Mouse (Mus musculus): ENCODE results near the gene Slc33a1. TPM values are rescaled to one million over a fixed set of nuclear protein-coding genes. Genes with fewer than 3 reads are reported as not detected.

The Slc33a1 gene
- polyA plus RNA-seq, 1 experiment from 2014 or later = 12.7 TPM

DNA sequence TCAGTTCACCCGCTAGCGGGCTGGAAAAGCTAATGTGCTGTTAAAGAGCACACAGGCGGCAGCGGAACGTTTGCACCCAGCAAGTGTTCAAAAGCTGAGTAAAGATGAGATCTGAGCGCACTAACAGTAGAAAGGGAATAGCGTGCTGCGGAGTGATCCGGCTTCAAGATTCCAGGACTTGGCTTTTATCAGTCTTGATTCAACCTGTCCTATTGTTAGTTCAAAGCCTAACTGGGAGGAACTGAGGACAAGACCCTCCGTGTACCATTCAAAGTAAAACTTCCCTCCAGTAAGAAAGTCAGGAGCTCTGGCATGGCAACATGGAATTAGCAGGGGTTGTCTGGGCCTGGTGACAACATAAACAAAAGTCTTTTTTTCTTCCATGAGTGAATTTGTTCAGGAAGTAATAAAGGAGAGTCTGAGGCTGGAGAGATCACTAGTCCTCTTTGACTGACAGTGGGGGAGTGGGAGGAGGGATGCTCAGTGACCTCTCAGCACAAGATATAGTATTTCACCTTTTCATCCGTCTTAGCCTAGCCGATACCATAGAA lies 64.5 kb downstream of the Slc33a1 start:
- no peaks in the 10 kb centered on the region for H3K9me3 ChIP-seq (replicated peaks; ENCODE audit: control insufficient read depth, low read length)
- no peaks in the 10 kb centered on the region for H3K36me3 ChIP-seq (ENCODE audit: control insufficient read depth, insufficient read depth)
- peaks cover 6% of the 10 kb centered on the region; the same call in 1 of the 2 replicates for H3K4me1 ChIP-seq (ENCODE audit: control insufficient read depth, insufficient read depth, low read length)
- no peak overlapping the region for H3K27ac ChIP-seq (ENCODE audit: low read length)
- peak overlapping the region; percentile 74 for H3K4me3 ChIP-seq (ENCODE audit: low read length)
- peaks cover 5% of the 10 kb centered on the region; the same call in 1 of the 2 replicates for H3K27me3 ChIP-seq (ENCODE audit: control insufficient read depth, insufficient read depth, low read length)
- H3K4me2 ChIP-seq (ENCODE audit: low read depth, low read length) = peak overlapping the region; percentile 100
- no peak overlapping the region for H3K9ac ChIP-seq (ENCODE audit: low read length)
- no peak for ATAC-seq (replicated peaks; ENCODE audit: extremely low read depth, insufficient read depth, low FRiP score)
- WGBS = 7% methylated on average over 12 of the region's 12 CpGs

DNA sequence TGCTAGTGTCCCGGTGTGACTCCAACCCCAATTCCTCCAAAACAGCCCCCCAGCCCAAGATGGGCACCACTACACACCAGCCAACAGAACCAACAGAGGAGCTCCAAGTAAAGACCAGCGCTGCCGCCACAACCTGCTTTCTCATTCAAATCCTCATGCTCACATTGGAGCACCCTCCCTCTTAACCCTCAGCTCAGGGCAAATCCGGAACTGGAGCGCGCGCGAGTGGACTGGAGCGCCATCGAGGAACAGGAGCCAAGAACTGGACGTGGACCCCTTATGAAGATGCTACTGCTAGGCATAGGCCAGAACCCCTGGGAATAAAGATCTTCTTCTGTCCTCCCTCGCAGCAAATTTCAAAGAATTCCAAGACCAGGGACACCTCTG lies 65.3 kb downstream of the Slc33a1 start, which contains the start of gene Plch1:
Plch1 (minus strand) TSS at position 164 of the 387 bp plus-strand sequence.
- peak; percentile 69 for ATAC-seq (replicated peaks; ENCODE audit: extremely low read depth, insufficient read depth, low FRiP score)
- peak within 1 kb of the TSS; percentile 71 for H3K9ac ChIP-seq (ENCODE audit: low read length)
- H3K36me3 ChIP-seq (ENCODE audit: control insufficient read depth, insufficient read depth) = no peaks in the 10 kb centered on the region
- H3K27ac ChIP-seq (ENCODE audit: low read length) = no peak within 1 kb of the TSS
- peak within 1 kb of the TSS; percentile 100 for H3K4me2 ChIP-seq (ENCODE audit: low read depth, low read length)
- H3K9me3 ChIP-seq (replicated peaks; ENCODE audit: control insufficient read depth, low read length) = no peaks in the 10 kb centered on the region
- H3K27me3 ChIP-seq (ENCODE audit: control insufficient read depth, insufficient read depth, low read length) = peaks cover 4% of the 10 kb centered on the region; the same call in 1 of the 2 replicates
- peak within 1 kb of the TSS; percentile 74 for H3K4me3 ChIP-seq (ENCODE audit: low read length)
- peaks cover 5% of the 10 kb centered on the region; the same call in 1 of the 2 replicates for H3K4me1 ChIP-seq (ENCODE audit: control insufficient read depth, insufficient read depth, low read length)
- WGBS = under 1% methylated on average over 12 of the region's 12 CpGs

DNA sequence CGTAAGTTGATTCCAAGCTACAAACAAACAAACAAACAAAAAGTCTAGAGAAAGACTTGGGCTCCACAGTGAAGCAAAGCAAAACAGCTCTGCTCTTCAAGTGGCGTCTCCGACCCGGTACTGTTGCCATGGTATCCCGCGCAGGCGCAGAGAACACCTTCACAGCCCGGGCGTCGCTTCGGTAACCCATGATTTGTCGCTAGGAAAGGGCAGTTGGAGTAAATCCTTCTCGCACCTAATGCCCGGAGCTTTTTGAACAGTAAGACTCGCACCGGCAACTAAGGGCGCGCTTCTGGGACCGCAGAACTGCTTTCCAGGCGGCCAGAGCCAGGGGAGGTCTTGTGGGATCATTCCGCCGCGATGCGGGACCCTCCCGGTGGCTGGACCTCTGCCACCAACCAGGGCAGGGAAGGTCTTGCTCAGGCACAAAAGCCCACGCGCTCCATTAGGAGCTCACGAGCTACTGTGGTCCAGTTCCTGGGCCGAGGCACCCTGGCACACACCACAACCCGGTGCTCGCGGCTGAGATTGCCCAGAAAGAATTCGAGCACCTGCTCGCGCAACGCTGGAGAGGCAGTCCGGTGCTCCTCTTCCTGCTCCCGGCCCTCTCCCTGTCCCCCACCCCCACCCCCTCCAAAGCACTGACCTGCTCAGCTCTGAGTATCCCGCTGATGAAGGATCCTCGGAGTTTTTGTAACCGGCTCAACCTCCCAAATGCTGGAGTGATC lies 65.8 kb downstream of the Slc33a1 start:
- H3K9me3 ChIP-seq (replicated peaks; ENCODE audit: control insufficient read depth, low read length) = no peaks in the 10 kb centered on the region
- 0 out of 2 replicates have a peak, but pooled peaks cover 3% of the 10 kb centered on the region for H3K27me3 ChIP-seq (ENCODE audit: control insufficient read depth, insufficient read depth, low read length)
- peak; percentile 82 for ATAC-seq (replicated peaks; ENCODE audit: extremely low read depth, insufficient read depth, low FRiP score)
- H3K4me3 ChIP-seq (ENCODE audit: low read length) = peak overlapping the region; percentile 74
- H3K36me3 ChIP-seq (ENCODE audit: control insufficient read depth, insufficient read depth) = no peaks in the 10 kb centered on the region
- no peak overlapping the region for H3K27ac ChIP-seq (ENCODE audit: low read length)
- peak overlapping the region; percentile 100 for H3K4me2 ChIP-seq (ENCODE audit: low read depth, low read length)
- WGBS = under 1% methylated on average over 41 of the region's 41 CpGs
- peak overlapping the region; percentile 71 for H3K9ac ChIP-seq (ENCODE audit: low read length)
- H3K4me1 ChIP-seq (ENCODE audit: control insufficient read depth, insufficient read depth, low read length) = peaks cover 5% of the 10 kb centered on the region; the same call in 1 of the 2 replicates

DNA sequence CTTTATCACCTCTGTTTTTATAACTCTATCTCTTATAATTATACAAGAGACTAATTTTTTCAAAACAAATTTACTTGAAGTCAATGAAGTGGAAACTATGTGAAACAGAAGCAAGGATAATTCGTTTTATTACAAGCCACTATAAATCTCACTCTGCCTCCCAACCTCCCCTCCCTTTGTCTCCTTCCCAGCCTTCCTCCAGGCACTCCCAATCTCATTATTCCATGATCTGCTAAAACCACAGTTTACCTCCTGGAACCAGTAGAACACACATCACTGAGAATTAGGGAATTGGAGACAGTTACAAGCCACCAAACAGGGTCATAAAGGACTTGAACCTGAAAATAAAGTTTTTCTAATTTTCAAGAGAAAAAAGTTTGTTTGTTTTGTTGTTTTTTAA lies 67.4 kb downstream of the Slc33a1 start:
- Histone ChIP-seq H3K4me3 (ENCODE audit: low read length) (no peak overlapping the region), H3K4me1 (ENCODE audit: control insufficient read depth, insufficient read depth, low read length) (peaks cover 5% of the 10 kb centered on the region; the same call in 1 of the 2 replicates), H3K4me2 (ENCODE audit: low read depth, low read length) (no peak overlapping the region), H3K27me3 (ENCODE audit: control insufficient read depth, insufficient read depth, low read length) (0 out of 2 replicates have a peak, but pooled peaks cover 3% of the 10 kb centered on the region), H3K9me3 (replicated peaks; ENCODE audit: control insufficient read depth, low read length) (no peaks in the 10 kb centered on the region), H3K9ac (ENCODE audit: low read length) (no peak overlapping the region), H3K36me3 (ENCODE audit: control insufficient read depth, insufficient read depth) (no peaks in the 10 kb centered on the region), H3K27ac (ENCODE audit: low read length) (no peak overlapping the region)
- no peak for ATAC-seq (replicated peaks; ENCODE audit: extremely low read depth, insufficient read depth, low FRiP score)
- 68% methylated on average over 1 of the region's 1 CpGs for WGBS

DNA sequence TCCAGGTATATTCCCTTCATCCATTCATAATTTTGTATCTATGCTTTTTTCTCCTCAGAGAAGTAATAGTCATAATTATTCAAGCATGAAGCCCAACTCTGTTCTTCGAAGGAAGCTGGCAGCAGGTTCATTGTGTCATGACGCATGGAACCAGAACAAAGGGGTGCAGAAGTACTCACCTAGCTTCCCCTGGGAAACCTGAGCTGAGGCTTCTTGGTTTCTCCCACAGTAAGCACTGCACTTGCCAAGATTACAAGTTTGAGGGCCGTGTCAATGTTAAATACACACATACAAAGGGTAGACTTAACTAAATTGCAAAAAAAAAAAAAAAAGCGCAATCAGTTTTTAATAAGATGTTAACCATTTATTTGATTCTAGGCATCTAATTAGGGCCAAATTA lies 68.3 kb downstream of the Slc33a1 start:
- no peaks in the 10 kb centered on the region for H3K36me3 ChIP-seq (ENCODE audit: control insufficient read depth, insufficient read depth)
- H3K27me3 ChIP-seq (ENCODE audit: control insufficient read depth, insufficient read depth, low read length) = 0 out of 2 replicates have a peak, but pooled peaks cover 3% of the 10 kb centered on the region
- ATAC-seq (replicated peaks; ENCODE audit: extremely low read depth, insufficient read depth, low FRiP score) = no peak
- 86% methylated on average over 4 of the region's 4 CpGs for WGBS
- H3K9ac ChIP-seq (ENCODE audit: low read length) = no peak overlapping the region
- H3K4me1 ChIP-seq (ENCODE audit: control insufficient read depth, insufficient read depth, low read length) = peaks cover 5% of the 10 kb centered on the region; the same call in 1 of the 2 replicates
- no peak overlapping the region for H3K4me3 ChIP-seq (ENCODE audit: low read length)
- no peak overlapping the region for H3K4me2 ChIP-seq (ENCODE audit: low read depth, low read length)
- no peak overlapping the region for H3K27ac ChIP-seq (ENCODE audit: low read length)
- no peaks in the 10 kb centered on the region for H3K9me3 ChIP-seq (replicated peaks; ENCODE audit: control insufficient read depth, low read length)

DNA sequence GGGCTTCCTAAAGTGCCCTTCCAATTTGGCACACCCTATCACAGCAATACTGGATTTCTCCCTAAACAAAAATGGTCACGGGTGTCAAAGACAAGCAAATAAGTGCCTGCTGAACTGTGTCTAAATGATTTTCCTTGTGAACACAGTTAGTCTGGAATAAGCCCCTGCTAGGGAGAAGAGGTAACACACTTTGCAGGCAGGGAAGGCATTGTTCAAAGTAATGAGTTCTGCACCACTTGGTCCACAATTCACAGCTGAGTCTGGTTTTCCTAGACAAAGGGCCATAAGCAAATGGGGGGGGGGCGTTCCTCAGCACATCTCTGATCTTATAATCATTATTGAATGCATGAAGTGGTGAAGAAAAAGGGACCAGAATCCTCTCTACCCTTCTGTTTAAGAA lies 68.8 kb downstream of the Slc33a1 start:
- Histone ChIP-seq H3K4me2 (ENCODE audit: low read depth, low read length) (no peak overlapping the region), H3K4me3 (ENCODE audit: low read length) (no peak overlapping the region), H3K27ac (ENCODE audit: low read length) (no peak overlapping the region), H3K4me1 (ENCODE audit: control insufficient read depth, insufficient read depth, low read length) (peaks cover 5% of the 10 kb centered on the region; the same call in 1 of the 2 replicates), H3K9me3 (replicated peaks; ENCODE audit: control insufficient read depth, low read length) (no peaks in the 10 kb centered on the region), H3K9ac (ENCODE audit: low read length) (no peak overlapping the region), H3K27me3 (ENCODE audit: control insufficient read depth, insufficient read depth, low read length) (0 out of 2 replicates have a peak, but pooled peaks cover 3% of the 10 kb centered on the region), H3K36me3 (ENCODE audit: control insufficient read depth, insufficient read depth) (no peaks in the 10 kb centered on the region)
- 60% methylated on average over 2 of the region's 2 CpGs for WGBS
- no peak for ATAC-seq (replicated peaks; ENCODE audit: extremely low read depth, insufficient read depth, low FRiP score)

DNA sequence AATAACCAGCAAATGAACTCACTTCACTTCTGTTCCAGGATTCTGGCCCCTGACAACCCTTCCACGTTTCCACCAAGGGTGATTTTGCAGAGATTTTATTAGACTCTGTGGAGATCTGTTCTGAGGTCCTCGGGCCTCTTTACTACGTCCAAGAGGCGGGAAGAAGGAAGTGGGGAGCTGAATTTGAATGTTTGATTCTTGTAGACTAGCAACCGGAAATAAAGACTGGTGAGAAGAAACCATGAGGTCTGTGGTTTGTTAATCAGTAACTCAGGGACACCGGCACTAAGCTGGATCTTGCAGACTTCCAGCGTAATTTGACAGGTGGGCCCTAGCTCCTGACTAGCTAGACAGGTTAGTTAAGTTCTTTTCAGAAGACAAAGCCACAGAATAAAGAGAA lies 70.9 kb downstream of the Slc33a1 start:
- Histone ChIP-seq H3K4me2 (ENCODE audit: low read depth, low read length) (no peak overlapping the region), H3K27me3 (ENCODE audit: control insufficient read depth, insufficient read depth, low read length) (no peaks in the 10 kb centered on the region), H3K27ac (ENCODE audit: low read length) (no peak overlapping the region), H3K36me3 (ENCODE audit: control insufficient read depth, insufficient read depth) (no peaks in the 10 kb centered on the region), H3K4me1 (ENCODE audit: control insufficient read depth, insufficient read depth, low read length) (no peaks in the 10 kb centered on the region), H3K4me3 (ENCODE audit: low read length) (no peak overlapping the region), H3K9me3 (replicated peaks; ENCODE audit: control insufficient read depth, low read length) (no peaks in the 10 kb centered on the region), H3K9ac (ENCODE audit: low read length) (no peak overlapping the region)
- no peak for ATAC-seq (replicated peaks; ENCODE audit: extremely low read depth, insufficient read depth, low FRiP score)
- WGBS = 61% methylated on average over 7 of the region's 7 CpGs

DNA sequence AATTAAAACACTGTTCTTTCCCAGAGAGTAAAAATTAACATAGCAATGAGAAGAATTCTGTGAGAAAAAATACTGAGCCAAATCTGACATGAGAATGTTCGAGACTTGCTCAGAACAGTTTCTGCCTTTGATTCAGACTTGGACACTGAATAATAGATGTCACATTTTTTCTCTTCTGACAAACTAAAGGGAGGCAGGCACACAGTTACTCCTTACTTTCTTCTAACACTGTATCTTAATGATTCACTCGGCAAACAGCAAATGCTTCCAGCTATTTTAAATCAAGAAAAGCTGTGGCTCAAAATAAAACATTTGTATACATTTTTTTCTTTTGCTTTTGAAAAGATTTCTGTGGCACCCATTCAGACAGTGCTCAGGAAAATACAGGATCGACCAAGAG lies 72.4 kb downstream of the Slc33a1 start:
- H3K36me3 ChIP-seq (ENCODE audit: control insufficient read depth, insufficient read depth) = no peaks in the 10 kb centered on the region
- H3K9me3 ChIP-seq (replicated peaks; ENCODE audit: control insufficient read depth, low read length) = no peaks in the 10 kb centered on the region
- no peaks in the 10 kb centered on the region for H3K27me3 ChIP-seq (ENCODE audit: control insufficient read depth, insufficient read depth, low read length)
- H3K4me2 ChIP-seq (ENCODE audit: low read depth, low read length) = no peak overlapping the region
- H3K4me3 ChIP-seq (ENCODE audit: low read length) = no peak overlapping the region
- 41% methylated on average over 3 of the region's 3 CpGs for WGBS
- H3K4me1 ChIP-seq (ENCODE audit: control insufficient read depth, insufficient read depth, low read length) = no peaks in the 10 kb centered on the region
- ATAC-seq (replicated peaks; ENCODE audit: extremely low read depth, insufficient read depth, low FRiP score) = no peak
- H3K9ac ChIP-seq (ENCODE audit: low read length) = no peak overlapping the region
- H3K27ac ChIP-seq (ENCODE audit: low read length) = no peak overlapping the region
